Mouse (Mus musculus) G1E (cell line): ENCODE results near the gene Usp3.

Source experiments
- CTCF ChIP-seq: IDR thresholded peaks from 2 replicates; pipeline ENCODE4 v1.5.1; 2012; ENCODE audit warnings: low read depth, low read length, inconsistent platforms, mixed read lengths
- GATA1 ChIP-seq: IDR thresholded peaks from 2 replicates; pipeline ENCODE4 v1.6.1; 2012; ENCODE audit warnings: borderline replicate concordance, low read length, inconsistent platforms, mixed read lengths
- GATA2 ChIP-seq: IDR thresholded peaks from 2 replicates; pipeline ENCODE4 v1.6.1; 2012; ENCODE audit warnings: low read depth, low read length, inconsistent platforms, borderline replicate concordance
- TAL1 ChIP-seq: conservative IDR thresholded peaks from 2 replicates; pipeline ENCODE4 v1.6.1; 2012; ENCODE audit warnings: low read depth, low read length, inconsistent platforms, mixed read lengths

- TF ChIP-seq CTCF (no peak), GATA1 (no peak), TAL1 (no peak), GATA2 (no peak)
Measured at GRCm38 (mm10) chr9:66600551-66600950, 7.6 kb upstream of the Usp3 start.
